Mouse (Mus musculus) monocyte, adult 2 months (primary cell): ENCODE results near the gene Fpr-rs3.

Experiments used
- DNase-seq, 2 experiments: peaks; one replicate each; pipeline ENCODE4 v3.0.0; 2022; ENCODE audit warnings: low spot score in 2 of 2, low read depth in 1 of 2

Fpr-rs3 gene

DNA sequence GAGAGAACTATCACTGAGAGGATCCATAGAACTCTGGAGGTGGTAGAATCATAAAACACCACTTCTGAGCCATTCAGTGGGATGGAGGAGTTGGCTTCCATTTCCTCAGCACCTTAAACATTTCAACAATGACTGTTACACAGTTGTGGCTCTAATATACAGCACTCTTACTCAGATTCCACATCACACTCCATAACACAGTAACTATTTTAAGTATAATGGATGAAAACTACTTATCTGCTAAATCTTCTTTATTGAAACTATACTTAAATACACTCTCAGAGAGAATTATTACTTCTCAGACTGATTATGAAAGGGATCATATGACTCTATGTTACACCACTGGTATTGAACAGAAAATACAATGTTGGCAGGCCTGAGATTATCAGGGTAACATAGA is at the start of gene Fpr-rs3:
Gene Fpr-rs3 (minus strand): TSS at position 101 of the 400 bp plus-strand sequence.
- DNase-seq: no peak

DNA sequence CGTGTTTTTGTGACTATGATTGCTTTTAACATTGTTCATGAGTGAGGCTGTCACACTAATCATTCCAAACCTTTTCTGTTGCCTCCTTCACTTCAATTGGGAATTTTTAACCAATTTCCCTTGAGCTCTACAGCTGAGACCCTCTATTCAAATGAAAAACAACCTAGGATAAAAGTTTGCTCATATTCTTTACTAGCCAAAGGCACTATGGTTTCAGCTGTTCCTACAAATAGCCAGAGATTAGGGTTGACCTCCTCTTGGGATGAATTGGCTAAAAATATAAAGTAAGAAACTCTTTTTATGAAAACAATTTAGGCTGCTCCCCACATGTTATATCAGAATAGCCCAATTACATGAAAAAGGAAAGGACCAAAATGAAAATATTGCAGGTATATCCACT is 28.4 kb downstream of the Fpr-rs3 start, which contains the start of gene Vmn2r110:
Gene Vmn2r110 (minus strand): TSS at position 101 of the 400 bp plus-strand sequence.
- no peak for DNase-seq
